Mouse (Mus musculus) embryo, embryonic 11.5 days (tissue): Measurements from ENCODE around the gene Pdik1l.
"Not testable (repeated sequence)": the region's sequence is repeated elsewhere in the genome, so short reads cannot be mapped to it uniquely, and the experiment has no call there.

Experiments used
- DNase-seq: peaks from one replicate; pipeline ENCODE4 v3.0.0-alpha.2; 2012; ENCODE audit warnings: low read depth, low spot score

Pdik1l gene

DNA sequence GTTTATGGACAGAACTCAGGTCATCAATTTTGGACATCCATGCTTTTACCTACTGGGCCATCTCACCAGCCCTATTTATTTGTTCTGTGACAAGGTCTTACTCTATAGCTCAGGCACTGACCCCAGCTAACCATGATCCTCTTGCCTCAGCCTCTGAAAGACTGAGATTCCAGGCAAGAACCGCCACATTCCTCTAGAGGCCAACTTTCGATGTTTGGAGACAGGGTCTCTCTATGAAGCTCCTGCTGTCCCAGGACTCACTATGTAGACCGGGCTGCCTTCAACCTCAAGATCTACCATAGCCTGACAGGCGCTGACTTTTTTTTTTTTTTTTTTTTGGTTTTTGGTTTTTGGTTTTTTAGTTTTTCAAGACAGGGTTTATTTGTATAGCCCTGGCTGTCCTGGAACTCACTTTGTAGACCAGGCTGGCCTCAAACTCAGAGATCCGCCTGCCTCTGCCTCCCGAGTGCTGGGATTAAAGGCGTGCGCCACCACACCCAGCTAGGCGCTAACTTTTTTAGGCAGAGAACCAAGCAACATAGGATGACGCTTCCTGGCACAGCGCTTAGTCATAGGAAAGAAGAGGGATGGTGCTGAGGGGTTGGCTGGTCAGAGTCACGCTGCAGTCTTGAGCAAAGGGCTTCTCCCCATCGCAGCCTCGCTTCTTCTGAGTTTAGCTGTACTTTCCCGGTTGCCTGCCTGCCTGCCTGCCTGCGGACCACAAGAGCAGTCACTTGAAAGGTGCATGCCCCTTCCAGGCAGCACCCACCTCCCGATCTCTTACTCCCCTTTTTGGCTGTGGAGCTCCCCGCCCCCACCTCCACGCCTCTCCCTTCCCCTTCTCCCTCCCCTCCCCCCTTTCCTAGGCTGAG lies 11.2 kb upstream of the Pdik1l start:
- DNase-seq, result no peak

DNA sequence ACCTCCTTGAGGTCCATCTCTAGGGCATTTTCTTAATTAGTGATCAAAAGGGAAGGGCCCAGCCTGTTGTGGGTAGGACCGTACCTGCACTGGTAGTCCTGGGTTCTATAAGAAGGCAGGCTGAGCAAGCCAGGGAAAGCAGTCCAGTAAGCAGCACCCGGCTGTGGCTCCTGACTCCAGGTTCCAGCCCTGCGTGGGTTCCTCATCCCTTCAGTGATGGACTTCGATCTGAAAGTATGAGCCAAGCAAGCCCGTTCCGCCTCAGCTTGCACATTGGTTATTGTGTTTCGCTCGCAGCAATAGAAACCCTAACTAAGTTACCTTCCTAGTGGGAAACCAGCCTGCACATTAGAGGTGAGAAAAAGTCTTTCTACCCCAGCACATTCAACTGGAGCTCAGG lies 9.7 kb upstream of the Pdik1l start:
- DNase-seq, result no peak

DNA sequence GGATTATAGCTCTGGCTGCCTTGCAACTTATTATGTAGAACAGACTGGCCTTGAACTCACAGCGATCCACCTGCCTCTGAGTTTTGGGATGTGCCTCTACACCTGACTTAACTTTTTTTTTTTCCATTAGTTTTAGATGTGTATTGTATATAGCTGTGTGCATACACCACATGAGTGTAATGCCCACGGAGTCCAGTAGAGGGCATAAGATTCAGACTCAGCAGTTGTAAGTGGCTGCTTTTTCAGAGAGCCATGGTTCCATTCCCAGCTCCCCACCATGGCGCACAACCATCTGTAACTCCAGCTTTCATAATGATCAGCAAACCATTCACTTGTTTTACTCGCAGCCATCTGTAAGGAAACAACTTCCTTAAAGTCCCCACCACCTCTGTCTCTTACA lies 8.8 kb upstream of the Pdik1l start:
- DNase-seq, result no peak

GRCm38 (mm10) chr4:134296096-134296495 lies 8.4 kb upstream of the Pdik1l start:
- not testable (repeated sequence) for DNase-seq

DNA sequence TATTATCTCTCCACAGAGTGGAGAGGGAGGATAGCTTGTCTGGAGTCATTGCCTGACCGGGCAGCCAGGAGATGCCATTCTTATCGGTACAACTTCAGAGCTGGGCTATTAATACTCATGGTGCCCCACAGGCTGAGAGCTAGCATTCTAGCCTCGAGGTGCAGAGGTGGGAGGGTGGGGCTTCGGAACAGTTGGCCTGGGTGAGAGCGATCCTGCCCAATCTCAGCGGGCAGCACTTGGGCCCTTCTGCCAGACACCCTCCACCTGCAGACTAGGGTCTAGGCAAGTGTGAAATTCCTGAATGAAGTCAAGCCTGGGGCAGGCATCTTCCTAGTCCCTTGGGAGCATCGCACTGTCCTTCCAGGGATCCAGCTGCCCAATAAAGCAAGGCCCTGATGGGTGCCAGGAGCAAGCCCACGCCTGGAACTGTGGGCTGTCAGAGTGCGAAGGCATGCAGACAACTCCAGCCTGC lies 6.0 kb upstream of the Pdik1l start:
- DNase-seq, result no peak

DNA sequence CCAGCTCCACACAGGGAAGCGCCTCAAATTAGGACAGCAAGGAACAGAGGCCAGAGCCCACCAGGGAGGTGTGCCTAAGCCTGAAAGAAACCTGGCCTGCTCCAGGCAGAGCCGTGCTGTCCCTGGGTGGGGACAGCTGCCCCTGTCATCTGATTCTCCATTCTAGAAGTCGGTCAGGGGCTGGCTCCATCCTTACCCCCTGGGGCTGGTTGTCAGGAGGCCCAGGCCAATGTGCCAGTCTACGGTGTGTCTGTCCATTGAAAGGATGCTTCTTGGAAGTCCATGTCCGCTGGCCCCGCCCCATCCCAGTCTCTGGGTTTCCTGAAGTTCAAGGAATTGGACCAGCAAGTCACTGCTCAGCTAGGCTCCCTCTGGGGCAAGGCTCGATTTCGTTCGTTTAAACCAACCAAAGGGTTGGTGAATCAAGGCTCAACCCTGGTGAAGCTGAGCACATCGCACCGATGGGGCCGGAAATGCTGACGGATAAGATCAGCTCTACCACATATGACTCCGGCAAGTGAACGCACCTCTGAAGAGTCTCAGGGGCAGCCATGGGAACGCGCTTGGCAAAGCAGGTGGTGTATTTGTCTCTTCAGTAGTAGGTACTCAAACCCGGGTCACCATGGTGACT lies 5.5 kb upstream of the Pdik1l start:
- DNase-seq, result no peak

DNA sequence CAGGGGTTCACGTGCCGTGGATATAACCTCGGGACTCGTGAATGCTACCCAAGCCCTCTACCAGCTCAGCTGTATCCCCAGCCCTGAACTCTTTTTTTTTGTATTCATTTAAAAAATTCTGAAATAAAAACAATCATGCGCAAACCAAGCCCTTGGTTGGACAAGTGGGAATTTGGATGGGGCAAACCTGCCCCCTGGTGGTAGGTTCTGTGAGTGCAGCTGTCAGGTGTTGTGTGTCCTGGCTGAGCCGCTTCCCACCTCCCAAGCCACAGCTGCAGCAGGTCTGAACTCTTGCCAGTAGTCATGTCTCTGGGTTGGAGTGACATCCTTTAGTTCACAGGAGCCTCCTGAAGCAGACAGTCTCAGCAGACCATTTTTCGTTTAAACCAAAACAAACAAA lies 4.4 kb upstream of the Pdik1l start:
- peak; percentile 71 for DNase-seq

DNA sequence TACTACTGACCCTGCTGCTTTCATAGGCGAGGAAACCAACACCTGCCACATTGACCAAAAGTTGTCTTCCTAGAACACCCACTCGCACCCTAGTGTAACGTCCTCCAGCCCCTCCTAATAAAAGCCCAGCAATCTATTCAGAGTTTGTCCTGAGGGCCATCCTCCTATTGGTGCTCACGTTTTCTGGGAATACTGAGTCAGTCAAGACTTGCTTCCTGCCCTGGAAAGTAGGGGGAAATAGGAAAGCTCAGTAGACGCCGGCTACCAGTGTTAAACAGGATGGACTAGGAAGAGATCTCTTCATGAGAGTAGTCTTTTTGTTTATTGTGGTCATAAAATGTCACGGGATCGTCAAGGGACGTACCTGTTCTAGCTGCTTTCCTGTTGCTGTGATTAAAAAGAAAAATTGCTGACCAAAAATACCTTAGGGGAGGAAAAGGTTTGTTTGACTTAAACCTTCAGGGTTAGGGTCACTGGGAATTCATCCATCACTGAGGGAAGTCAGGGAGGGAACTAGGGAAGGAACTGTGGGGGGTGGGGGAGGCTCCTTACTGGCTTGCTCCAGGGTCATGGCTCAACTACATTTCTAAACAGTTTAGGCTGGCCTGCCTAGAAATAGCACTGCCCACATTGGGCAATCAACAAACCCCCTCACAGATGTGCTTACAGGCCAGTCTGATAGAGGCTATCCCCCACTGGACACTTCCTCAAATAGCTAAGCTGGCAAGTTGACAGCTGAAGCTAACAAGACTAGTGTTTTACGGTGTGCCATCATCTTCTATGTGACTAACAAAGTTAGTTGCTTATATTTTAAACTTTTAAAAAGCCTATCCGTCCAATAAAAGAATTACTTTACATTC lies 932 bp upstream of the Pdik1l start:
- DNase-seq, result no peak

GRCm38 (mm10) chr4:134287168-134287564 lies 529 bp downstream of the Pdik1l start:
- DNase-seq, result peak; percentile 88

- no peak for DNase-seq
Observed at GRCm38 (mm10) chr4:134286226-134287167, 1.2 kb downstream of the Pdik1l start.

DNA sequence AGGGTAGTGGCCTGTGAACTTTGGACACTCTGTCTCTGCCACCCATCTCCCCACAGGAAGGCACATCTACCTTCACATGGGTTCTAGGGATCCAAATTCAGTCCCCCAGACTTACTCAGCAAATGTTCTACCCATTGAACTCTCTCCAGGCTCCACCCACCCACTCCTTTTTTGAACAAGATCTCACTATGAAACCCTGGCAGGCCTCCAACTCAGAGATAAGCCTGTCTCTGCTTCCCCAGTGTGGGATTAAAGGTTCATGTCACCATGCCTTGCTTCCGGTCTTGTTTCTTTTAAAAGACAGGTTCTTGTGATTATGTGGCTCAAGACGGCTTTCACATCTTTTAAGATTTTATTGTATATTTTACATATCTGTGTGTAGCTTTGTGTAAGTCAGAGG lies 2.8 kb downstream of the Pdik1l start:
- no peak for DNase-seq

- DNase-seq, result no peak
Observed at GRCm38 (mm10) chr4:134273417-134274345, 14.0 kb downstream of the Pdik1l start.

DNA sequence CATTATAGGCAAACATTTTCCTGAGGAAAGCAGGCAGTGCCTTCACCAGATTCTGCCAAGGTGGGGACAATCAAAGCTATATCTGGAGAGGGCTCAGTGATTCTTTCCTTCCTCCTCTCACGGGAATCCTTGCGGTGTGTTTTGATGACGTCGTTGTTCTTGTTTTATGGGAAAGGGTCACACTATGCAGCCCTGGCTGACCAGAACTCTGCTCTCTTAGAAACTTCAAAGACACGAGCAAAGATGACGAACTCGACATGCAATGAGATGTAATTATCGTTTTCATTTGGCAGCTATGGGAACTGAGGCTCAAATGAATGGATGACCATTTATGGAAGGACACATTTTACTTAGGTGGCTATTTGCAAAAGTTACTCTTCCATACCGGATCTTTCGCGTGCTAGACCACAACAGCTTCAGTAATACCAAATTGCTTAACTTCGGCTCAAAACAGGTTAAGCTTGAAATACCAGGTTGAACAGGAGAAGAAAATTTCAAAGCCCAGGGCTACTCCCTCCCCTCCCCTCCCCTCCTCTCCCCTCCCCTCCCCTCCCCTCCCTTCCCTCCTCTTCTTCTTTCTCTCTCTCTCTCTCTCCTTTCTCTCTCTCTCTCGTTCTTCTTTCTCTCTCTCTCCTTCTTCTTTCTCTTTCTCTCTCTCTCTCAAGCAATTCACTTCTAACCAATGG lies 14.8 kb downstream of the Pdik1l start:
- no peak for DNase-seq

DNA sequence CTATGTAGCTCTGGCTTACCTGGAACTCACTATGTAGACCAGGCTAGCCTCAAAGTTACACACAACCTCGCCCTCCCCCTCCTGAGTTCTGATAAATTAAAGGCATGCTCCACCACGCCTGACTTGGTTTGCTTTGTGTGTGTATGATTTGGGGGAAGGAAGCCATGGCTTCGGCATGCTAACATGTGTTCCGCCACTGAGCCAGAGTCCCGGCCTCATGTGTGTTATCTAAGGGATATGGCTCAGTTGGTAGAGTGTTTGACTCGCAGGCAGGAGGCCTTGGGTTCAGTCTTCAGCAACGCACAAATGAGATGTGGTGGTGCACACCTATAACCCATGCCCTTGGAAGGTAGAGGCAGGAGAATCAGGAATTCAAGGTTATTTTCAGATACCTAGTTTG lies 15.7 kb downstream of the Pdik1l start:
- DNase-seq, result no peak

GRCm38 (mm10) chr4:134269622-134270021 lies 18.1 kb downstream of the Pdik1l start:
- not testable (repeated sequence) for DNase-seq

GRCm38 (mm10) chr4:134268102-134268655 lies 19.5 kb downstream of the Pdik1l start:
- no peak for DNase-seq

DNA sequence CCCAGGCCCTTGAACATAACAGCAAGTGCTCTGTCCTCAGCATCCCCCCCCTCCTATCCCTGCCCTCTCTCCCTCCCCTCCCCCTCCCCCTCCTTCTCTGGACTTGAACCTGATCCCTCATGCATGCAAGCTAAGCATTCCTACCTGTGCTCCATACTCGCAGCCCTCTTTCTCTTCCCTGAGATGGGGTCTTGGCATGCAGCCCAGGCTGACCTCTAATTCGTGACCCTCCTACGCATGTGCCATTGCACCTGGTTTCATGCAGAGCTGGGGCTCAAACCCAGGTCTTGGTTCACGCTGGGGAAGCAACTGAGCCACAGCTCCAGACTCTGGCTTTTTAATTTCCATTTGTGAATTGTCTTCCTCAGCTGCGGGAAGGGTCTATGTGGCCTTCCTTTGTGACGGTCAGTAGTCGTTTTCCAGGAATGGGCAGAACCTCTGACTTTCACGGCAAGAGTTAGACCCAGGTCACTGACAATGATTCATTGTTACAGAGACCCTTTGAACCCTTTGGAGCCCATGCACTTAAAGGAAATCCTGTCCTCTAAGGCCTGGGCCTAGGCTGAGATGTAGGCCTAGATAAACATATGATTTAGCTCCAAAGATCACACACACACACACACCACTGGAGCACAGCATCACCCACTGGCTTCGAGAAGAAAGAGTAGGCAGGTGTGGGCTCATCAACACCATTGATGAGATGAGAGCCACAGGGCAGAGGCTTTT lies 21.7 kb downstream of the Pdik1l start:
- no peak for DNase-seq

DNA sequence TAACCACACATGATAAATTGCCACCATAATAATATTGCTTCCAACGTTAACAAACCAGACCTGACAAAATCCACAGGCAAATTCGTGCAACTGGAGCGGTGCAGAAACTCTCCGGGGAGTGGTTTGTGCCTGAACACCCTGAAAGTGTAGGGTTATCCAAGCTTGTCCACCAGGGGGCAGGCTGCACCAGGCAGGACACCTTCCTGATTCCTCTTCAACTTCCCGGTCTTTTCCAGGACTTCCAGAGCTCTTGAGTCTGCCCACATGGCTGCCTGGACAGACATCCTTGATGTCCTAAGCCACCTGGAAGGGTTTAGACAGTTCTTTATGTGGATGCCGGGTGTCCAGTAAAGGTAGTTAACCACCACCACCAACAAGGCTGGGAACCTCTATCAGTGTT lies 24.5 kb downstream of the Pdik1l start:
- DNase-seq, result no peak
